Mouse (Mus musculus) WW6 (cell line): ENCODE measurements around the gene Cryzl2.

Source experiments
- DNase-seq: peaks from one replicate; pipeline ENCODE4 v3.0.0-alpha.2; 2013; ENCODE audit warnings: low read depth, low spot score

Cryzl2 gene

DNA sequence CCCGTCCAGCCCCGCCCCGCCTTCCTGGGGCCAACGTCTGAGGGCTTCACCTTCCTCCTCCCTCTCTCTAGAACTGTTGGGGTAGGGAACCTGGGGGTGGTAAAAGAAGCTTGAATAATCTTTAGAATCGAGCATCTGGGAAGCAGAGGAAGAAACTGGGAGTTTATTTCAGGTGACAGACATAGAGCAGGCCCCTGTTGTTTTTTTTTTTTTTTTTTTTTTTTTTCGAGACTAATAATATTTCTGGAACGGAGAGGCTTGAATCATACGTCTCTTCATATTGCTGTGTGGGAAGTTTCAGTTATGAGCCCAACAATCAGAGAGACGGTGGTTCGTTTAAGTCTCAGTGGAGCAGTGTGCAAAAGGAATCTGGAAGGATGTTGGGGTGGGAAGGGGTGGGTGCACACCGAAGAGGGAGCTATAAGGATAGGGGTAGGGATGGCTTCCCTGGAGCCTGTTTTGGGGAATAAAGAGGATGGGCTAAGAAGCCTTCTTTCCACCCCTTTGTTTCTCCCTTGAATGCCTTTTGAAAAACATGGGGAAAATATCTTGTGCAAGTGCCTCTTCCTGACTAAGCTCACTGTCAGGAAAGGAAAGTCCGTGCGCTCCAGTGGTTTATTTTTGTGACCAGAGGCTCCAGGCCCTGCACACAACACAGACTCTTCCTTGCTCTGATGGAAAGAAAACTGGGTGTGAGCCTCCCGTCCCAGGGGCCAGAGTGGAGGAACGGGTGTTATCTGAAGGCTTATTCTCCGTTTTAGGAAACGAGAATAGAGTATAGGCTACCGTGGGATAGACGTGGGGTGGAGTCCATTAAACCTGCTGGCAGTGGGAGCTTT is 14.4 kb upstream of the Cryzl2 start:
- DNase-seq = no peak

- no peak for DNase-seq
These were observed 13.6 kb upstream of the Cryzl2 start for GRCm38 (mm10) chr1:157444632-157445300.

DNA sequence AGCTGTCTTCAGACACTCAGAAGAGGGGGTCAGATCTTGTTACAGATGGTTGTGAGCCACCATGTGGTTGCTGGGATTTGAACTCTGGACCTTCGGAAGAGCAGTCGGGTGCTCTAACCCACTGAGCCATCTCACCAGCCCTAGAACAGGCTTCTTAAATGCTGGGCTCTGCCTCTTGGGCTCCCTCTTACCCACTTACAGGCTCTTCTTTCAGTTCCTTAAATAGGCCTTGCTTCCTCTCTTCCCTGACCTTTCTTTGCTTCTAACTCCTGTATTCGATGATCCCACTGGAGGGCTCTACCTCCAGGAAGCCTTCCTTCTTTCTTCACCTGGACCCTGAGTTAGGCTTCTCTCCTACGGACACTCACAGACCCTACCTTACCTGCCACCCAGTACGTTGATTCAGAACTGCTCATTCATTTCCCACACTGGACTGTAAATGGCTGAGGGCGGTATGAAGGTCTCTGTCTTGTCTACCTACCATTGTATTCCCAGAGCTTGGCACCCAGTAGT is 12.9 kb upstream of the Cryzl2 start:
- DNase-seq = no peak

- DNase-seq = no peak
These were observed 12.1 kb upstream of the Cryzl2 start for GRCm38 (mm10) chr1:157446325-157446724.

GRCm38 (mm10) chr1:157447142-157447541 is 11.2 kb upstream of the Cryzl2 start:
- DNase-seq = no peak

GRCm38 (mm10) chr1:157448164-157448804 is 10.1 kb upstream of the Cryzl2 start:
- no peak for DNase-seq

- no peak for DNase-seq
These were observed 9.6 kb upstream of the Cryzl2 start for GRCm38 (mm10) chr1:157448805-157449188.

- no peak for DNase-seq
These were observed 8.8 kb upstream of the Cryzl2 start for GRCm38 (mm10) chr1:157449532-157449931.

- DNase-seq = no peak
These were observed 8.3 kb upstream of the Cryzl2 start for GRCm38 (mm10) chr1:157449981-157450636.

DNA sequence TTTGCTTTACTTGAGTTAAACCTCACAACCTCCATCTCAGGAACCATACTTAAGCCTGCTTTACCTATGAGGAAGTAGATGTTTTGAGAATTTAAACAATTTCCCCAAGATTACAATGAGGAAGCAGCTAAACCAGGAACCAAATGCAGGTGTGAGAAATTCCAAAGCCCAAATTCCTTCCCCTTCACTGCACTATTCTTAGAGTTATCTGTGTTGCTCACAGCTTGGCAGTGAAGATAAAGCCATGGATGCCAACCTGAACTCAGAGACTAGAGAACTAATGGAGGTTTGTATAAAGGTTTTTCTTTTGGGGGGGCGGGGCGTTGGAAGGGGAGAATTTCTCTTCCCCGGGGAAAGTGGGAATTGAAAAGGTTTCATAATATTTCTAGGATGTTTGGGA is 6.1 kb upstream of the Cryzl2 start:
- DNase-seq = no peak

GRCm38 (mm10) chr1:157452759-157453549 is 5.4 kb upstream of the Cryzl2 start:
- no peak for DNase-seq

DNA sequence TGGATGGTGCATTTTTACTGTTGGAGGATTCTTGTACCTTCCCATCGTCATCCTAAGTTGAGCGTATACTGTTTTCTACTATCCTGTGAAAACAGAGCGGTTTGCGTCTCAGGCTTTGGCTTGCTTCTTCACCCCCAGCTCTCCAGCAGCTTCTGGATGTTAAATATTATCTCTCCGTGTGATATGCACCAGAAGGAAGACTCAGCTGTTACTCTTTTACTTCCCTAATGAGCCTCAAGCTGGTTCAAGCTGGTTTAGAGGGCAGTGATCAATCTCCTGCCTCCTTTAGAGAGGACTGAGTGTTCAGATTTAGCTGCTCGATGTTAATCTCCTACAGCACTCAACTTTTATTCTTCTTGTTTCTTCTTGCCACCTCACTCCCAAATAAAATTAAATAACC is 3.5 kb upstream of the Cryzl2 start:
- DNase-seq = no peak

DNA sequence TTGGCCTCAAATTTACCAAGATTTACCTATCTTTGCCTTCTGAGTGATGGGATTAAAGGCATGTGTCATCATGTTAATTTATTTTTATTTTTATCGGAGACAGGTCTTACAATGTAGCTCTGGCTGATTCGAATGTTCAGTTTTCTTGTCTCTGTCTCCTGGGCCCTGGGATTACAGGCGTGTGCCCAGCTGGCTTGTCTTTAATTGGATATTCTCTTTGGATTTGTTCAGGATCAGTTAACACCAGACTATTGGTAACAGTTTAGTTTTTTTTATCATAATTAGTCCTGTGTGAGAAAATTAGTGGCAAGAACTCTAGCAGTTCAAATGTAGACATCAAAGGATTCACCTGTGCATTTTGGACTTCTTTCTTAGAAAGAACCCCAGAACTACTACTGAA is 588 bp upstream of the Cryzl2 start:
- no peak for DNase-seq

DNA sequence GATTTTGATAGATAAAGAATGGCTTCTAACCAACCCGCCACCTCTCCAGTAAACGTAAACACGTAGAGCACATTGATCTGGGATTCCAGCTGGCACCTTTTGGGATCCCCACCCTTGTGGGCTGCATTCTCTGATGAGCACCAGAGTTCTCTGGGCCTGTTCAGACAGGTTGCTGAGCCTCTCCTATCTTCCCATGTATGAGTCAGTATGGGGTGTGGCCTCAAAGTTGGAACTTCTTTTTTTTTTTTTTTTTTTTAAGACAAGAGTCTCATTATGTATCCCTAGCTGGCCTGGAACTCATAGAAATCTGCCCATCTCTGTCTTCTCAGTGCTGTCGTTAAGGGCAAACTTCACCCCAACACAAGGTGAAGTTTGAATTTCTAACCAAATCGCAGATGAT is 1.5 kb downstream of the Cryzl2 start:
- no peak for DNase-seq

DNA sequence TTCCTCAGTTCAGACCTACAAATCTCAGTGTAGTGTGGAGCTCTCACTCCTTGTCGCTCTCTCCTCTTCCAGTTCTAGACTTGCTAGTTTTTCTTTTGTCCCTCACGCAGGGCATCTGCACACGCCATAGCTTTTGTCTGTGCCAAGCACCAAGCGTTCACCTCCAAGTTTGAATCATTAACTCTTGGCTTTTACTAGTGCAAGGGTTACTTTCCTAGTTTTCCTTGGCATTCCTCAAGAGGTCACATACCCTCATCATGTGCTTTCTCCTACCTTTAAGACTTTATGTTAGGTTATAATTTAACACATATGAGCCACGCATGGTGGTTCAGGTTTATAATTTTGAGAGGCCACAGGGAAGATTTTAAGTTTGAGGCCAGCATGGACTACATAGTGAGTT is 2.9 kb downstream of the Cryzl2 start:
- no peak for DNase-seq

GRCm38 (mm10) chr1:157462336-157462735 is 4.0 kb downstream of the Cryzl2 start:
- DNase-seq = no peak

DNA sequence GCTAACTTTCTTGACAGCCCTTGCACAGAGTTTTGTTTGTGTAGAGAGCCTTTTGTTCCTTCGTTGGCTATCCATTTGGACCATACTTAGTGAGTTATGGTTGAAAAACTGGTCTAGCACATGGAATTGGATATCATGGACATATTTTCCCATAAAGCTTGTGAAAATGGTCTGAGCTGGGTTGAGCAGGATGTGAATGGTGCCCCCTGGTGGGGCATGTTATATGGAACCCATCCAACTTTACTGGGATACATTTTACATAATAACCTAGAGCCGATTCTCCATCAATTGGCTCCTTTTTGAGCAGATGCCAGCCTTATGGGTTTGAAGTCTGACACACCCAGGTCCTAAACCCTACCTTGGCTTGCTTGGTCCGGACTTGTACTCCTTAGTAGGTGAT is 6.8 kb downstream of the Cryzl2 start:
- no peak for DNase-seq

- no peak for DNase-seq
These were observed 9.5 kb downstream of the Cryzl2 start for GRCm38 (mm10) chr1:157467866-157468265.

DNA sequence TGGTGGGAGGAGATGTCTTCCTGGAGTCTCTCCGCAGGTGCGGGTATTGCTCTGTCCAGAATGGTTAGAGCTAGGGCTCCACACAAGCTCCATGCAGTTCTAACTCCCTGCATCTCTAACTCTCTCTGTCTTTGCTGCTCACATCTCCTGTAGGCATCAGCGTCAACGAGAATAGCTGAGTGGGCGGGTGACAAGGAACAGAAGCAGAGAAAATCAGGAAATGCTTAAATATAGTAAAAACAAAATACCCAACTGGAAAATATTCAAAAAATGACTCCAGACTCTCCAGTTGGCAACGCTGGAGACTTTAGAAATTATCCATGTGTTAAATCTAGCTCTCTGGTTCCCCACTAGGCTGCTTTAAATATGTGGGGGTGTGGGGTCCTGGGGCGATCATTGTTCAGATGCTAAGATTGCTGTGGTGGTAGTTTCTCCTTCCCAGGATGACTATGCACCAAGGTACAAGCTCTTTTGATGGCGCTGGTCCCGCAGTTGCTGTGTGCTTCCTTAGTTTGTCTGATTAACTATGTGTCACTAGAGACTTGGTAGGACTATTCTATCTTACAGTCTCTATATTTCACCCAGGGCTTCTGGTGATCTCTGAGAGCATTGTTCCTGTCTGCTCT is 12.5 kb downstream of the Cryzl2 start:
- no peak for DNase-seq

DNA sequence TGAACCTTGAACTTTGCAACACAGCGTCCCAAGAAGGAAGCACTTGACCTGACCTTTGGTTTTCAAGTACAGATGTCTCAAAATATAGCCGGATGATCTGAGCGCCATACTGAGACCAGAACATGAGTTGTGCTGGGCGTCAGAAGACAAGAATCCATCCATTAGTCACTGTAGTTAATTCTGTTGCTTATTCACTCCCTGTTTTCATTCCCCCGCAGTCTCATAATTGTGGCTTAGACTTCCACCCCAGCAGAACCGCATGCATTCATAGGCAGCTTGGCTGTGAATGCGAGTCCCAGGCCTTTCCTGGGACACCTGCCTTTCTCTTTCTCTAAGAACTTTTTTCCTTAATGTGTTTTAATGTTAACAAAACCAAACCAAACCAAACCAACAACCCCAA is 14.3 kb downstream of the Cryzl2 start:
- DNase-seq = no peak

GRCm38 (mm10) chr1:157474865-157475264 is 16.5 kb downstream of the Cryzl2 start:
- no peak for DNase-seq
